Mouse (Mus musculus): ENCODE data around the gene Cdc42bpa. TPM values are rescaled to one million over a fixed set of nuclear protein-coding genes. Genes with fewer than 3 reads are reported as not detected.

The Cdc42bpa gene
- total and polyA plus RNA-seq, 3 experiments = 11.1 to 41.5 (median 40.8) TPM

- Histone ChIP-seq H3K36me3 (ENCODE audit: control insufficient read depth, insufficient read depth, low read length) (no peaks in the 10 kb centered on the region), H3K27ac (no peak overlapping the region; the same call in 1 of the 2 replicates), H3K27me3 (ENCODE audit: control insufficient read depth, insufficient read depth, low read length) (no peaks in the 10 kb centered on the region), H3K4me1 (ENCODE audit: control insufficient read depth, insufficient read depth, low read length) (no peaks in the 10 kb centered on the region; the same call in 1 of the 2 replicates), H3K79me2 (replicated peaks; ENCODE audit: control insufficient read depth, insufficient read depth, low read length) (no peaks in the 10 kb centered on the region), H3K9ac (ENCODE audit: low read depth, low read length) (no peak overlapping the region), H3K4me3 (no peak overlapping the region)
- intact Hi-C loops (cut with DNase I) = no loop called here
- no peak for DNase-seq
- WGBS = 87% methylated on average over 3 of the region's 3 CpGs
- TF ChIP-seq EP300 (IDR thresholded peaks at IDR 0.05; ENCODE audit: insufficient read depth, low read depth, low read length) = no peak
- TF ChIP-seq POLR2A (IDR thresholded peaks at IDR 0.05; ENCODE audit: insufficient read depth, low read depth, low read length) = no peak
- TF ChIP-seq CTCF (IDR thresholded peaks at IDR 0.05) = no peak
Observed at GRCm38 (mm10) chr1:180208370-180208769, 248.1 kb downstream of the Cdc42bpa start.

DNA sequence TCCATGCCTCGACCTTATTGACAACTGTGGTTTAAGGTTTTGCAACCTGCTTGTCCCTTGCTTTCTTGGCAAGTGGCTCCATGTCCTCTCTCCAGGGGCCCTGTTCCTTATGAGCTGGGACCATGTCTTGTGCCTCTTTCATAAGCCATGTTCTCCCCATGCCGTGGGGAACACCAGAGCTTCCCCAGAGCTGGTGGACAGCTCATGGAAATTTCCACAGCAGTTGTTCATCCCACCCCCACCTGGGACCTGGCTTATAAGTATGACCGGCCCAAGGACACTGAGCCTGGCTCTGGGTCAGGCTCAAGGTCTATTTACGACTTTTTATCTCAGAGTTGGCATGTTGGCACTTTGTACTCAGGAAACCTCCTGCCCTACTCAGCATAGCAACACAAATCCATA lies 249.8 kb downstream of the Cdc42bpa start:
- H3K79me2 ChIP-seq (replicated peaks; ENCODE audit: control insufficient read depth, insufficient read depth, low read length) = no peaks in the 10 kb centered on the region
- H3K27ac ChIP-seq = peak overlapping the region; percentile 92
- intact Hi-C loops (cut with DNase I) = loop anchor here (5.0 to 10.0 kb wide), 3 partner anchors 205 to 363 kb away; no protein-coding TSS in a partner anchor
- H3K27me3 ChIP-seq (ENCODE audit: control insufficient read depth, insufficient read depth, low read length) = no peaks in the 10 kb centered on the region
- DNase-seq = peak; percentile 51 to 74
- H3K4me1 ChIP-seq (ENCODE audit: control insufficient read depth, insufficient read depth, low read length) = no peaks in the 10 kb centered on the region; the same call in 1 of the 2 replicates
- H3K36me3 ChIP-seq (ENCODE audit: control insufficient read depth, insufficient read depth, low read length) = no peaks in the 10 kb centered on the region
- 0 out of 2 replicates have a peak, but pooled peaks have one; percentile 24 for TF ChIP-seq POLR2A (IDR thresholded peaks at IDR 0.05; ENCODE audit: insufficient read depth, low read depth, low read length)
- TF ChIP-seq EP300 (IDR thresholded peaks at IDR 0.05; ENCODE audit: insufficient read depth, low read depth, low read length) = peak; percentile 72
- no peak for TF ChIP-seq CTCF (IDR thresholded peaks at IDR 0.05)
- H3K4me3 ChIP-seq = no peak overlapping the region
- H3K9ac ChIP-seq (ENCODE audit: low read depth, low read length) = no peak overlapping the region
- WGBS = 34% methylated on average over 4 of the region's 4 CpGs

- TF ChIP-seq EP300 (IDR thresholded peaks at IDR 0.05; ENCODE audit: insufficient read depth, low read depth, low read length) (no peak), CTCF (IDR thresholded peaks at IDR 0.05) (no peak), POLR2A (IDR thresholded peaks at IDR 0.05; ENCODE audit: insufficient read depth, low read depth, low read length) (no peak)
- Histone ChIP-seq H3K4me1 (ENCODE audit: control insufficient read depth, insufficient read depth, low read length) (no peaks in the 10 kb centered on the region; the same call in 1 of the 2 replicates), H3K27ac (peak overlapping the region; percentile 92), H3K36me3 (ENCODE audit: control insufficient read depth, insufficient read depth, low read length) (no peaks in the 10 kb centered on the region), H3K27me3 (ENCODE audit: control insufficient read depth, insufficient read depth, low read length) (no peaks in the 10 kb centered on the region), H3K79me2 (replicated peaks; ENCODE audit: control insufficient read depth, insufficient read depth, low read length) (no peaks in the 10 kb centered on the region), H3K9ac (ENCODE audit: low read depth, low read length) (no peak overlapping the region), H3K4me3 (no peak overlapping the region)
- intact Hi-C loops (cut with DNase I) = loop anchor here (5.0 to 10.0 kb wide), 3 partner anchors 206 to 364 kb away; no protein-coding TSS in a partner anchor
- no peak for DNase-seq
- WGBS = 67% methylated on average over 9 of the region's 9 CpGs
Observed at GRCm38 (mm10) chr1:180210781-180211271, 250.6 kb downstream of the Cdc42bpa start.

DNA sequence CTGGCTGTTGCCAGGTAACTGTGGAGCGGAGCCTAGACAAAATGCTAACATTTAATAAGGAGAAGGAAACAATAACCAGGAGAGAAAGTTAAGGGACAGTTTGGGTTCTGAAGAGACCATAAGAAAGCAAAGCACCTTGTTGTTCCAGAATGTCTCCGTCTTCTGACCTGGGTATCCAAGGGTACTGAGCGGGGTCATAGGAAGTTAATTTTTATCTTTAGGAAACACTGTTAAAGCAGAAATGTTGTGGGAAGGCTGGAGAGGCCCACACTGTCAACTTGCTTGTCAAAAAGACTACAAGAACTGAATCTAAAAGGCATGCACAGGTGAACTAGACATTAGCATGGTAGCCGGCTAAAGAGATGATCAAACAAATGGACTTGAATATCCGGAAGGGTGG lies 252.6 kb downstream of the Cdc42bpa start:
- WGBS = 83% methylated on average over 5 of the region's 5 CpGs
- Histone ChIP-seq H3K9ac (ENCODE audit: low read depth, low read length) (no peak overlapping the region), H3K4me3 (no peak overlapping the region), H3K36me3 (ENCODE audit: control insufficient read depth, insufficient read depth, low read length) (no peaks in the 10 kb centered on the region), H3K4me1 (ENCODE audit: control insufficient read depth, insufficient read depth, low read length) (no peaks in the 10 kb centered on the region; the same call in 1 of the 2 replicates), H3K79me2 (replicated peaks; ENCODE audit: control insufficient read depth, insufficient read depth, low read length) (no peaks in the 10 kb centered on the region), H3K27me3 (ENCODE audit: control insufficient read depth, insufficient read depth, low read length) (no peaks in the 10 kb centered on the region), H3K27ac (no peak overlapping the region)
- DNase-seq = no peak
- intact Hi-C loops (cut with DNase I) = loop anchor here (5.0 to 10.0 kb wide), 3 partner anchors 208 to 366 kb away; no protein-coding TSS in a partner anchor
- TF ChIP-seq CTCF (IDR thresholded peaks at IDR 0.05) (no peak), EP300 (IDR thresholded peaks at IDR 0.05; ENCODE audit: insufficient read depth, low read depth, low read length) (no peak)

- DNase-seq = peak; percentile 71 to 77
- 14% methylated on average over 4 of the region's 4 CpGs for WGBS
- H3K4me1 ChIP-seq (ENCODE audit: control insufficient read depth, insufficient read depth, low read length) = no peaks in the 10 kb centered on the region; the same call in 1 of the 2 replicates
Observed at GRCm38 (mm10) chr1:180215044-180215443, 254.8 kb downstream of the Cdc42bpa start.

More at GRCm38 (mm10) chr1:180215044-180215443, 254.8 kb downstream of the Cdc42bpa start:
- H3K9ac ChIP-seq (ENCODE audit: low read depth, low read length) = no peak overlapping the region
- no peak; the same call in 1 of the 2 replicates for TF ChIP-seq CTCF (IDR thresholded peaks at IDR 0.05)
- peak; percentile 92 for TF ChIP-seq EP300 (IDR thresholded peaks at IDR 0.05; ENCODE audit: insufficient read depth, low read depth, low read length)
- H3K79me2 ChIP-seq (replicated peaks; ENCODE audit: control insufficient read depth, insufficient read depth, low read length) = no peaks in the 10 kb centered on the region
- H3K27ac ChIP-seq = no peak overlapping the region
- intact Hi-C loops (cut with DNase I) = loop anchor here (1.0 to 10.0 kb wide), 2 partner anchors 40 to 210 kb away; no protein-coding TSS in a partner anchor
- H3K4me3 ChIP-seq = no peak overlapping the region
- H3K36me3 ChIP-seq (ENCODE audit: control insufficient read depth, insufficient read depth, low read length) = no peaks in the 10 kb centered on the region
- H3K27me3 ChIP-seq (ENCODE audit: control insufficient read depth, insufficient read depth, low read length) = no peaks in the 10 kb centered on the region

Other genes starting within 250 kb of the Cdc42bpa start
- under 1 TPM; 0.25 to 0.47 TPM for gene Kif28, start 215.2 kb upstream of the Cdc42bpa start, total RNA-seq (2021)
- gene Kif28, start 215.2 kb upstream of the Cdc42bpa start, polyA plus RNA-seq (2012; rRNA removed) = 0.66 and 1.2 TPM in 2 replicates
- gene Gm10518, start 157.1 kb upstream of the Cdc42bpa start, total RNA-seq (2021) = not detected
- not detected in 2 replicates for gene Gm10518, start 157.1 kb upstream of the Cdc42bpa start, polyA plus RNA-seq (2012; rRNA removed)
- 10 to 100 TPM; 16.3 to 18.4 TPM for gene Ahctf1, start 156.8 kb upstream of the Cdc42bpa start, total RNA-seq (2021)
- 3.9 and 7.8 TPM in 2 replicates for gene Ahctf1, start 156.8 kb upstream of the Cdc42bpa start, polyA plus RNA-seq (2012; rRNA removed)
- 100 to 1,000 TPM; 783 to 919 TPM for gene Coq8a, start 239.1 kb downstream of the Cdc42bpa start, total RNA-seq (2021)
- gene Coq8a, start 239.1 kb downstream of the Cdc42bpa start, polyA plus RNA-seq (2012; rRNA removed) = 468 and 899 TPM in 2 replicates

Data from heart, adult 2 months (tissue).